Mouse (Mus musculus): ENCODE data around the gene Snx20.

- no peak for TF ChIP-seq CTCF (IDR thresholded peaks at IDR 0.05)
- no peak for TF ChIP-seq POLR2A (IDR thresholded peaks at IDR 0.05; ENCODE audit: insufficient read depth, low read depth, low read length)
Measured at GRCm38 (mm10) chr8:88577666-88578065, 58.3 kb downstream of the Snx20 start.

Measured in heart, adult 2 months (tissue).